Comparison of ENCODE assay signal across 11 mouse cellular contexts in genomic region chr11:117392251-117392650, GRCm38 (mm10).
DNase-seq lines count a peak whose midpoint lies in the region; ATAC-seq and TF ChIP-seq lines count a peak whose summit lies in the region.
"Had no signal": no experiment of that assay in that cellular context is flagged by ENCODE, and none has a peak within 500 bp of the region (broad histone marks: within the 10 kb centered on the region; RNA-seq: fewer than 3 reads in every experiment).

No protein-coding gene starts in this region.

- in situ Hi-C loops in Patski (cut with MboI; ENCODE audit: low pct_unique_long_range_greater_than_20kb): loop anchor here (5.0 kb wide), 1 partner anchor 430 kb away; no protein-coding TSS in a partner anchor

- H3K27me3 ChIP-seq in heart, embryonic 11.5 days (ENCODE audit: control insufficient read depth, insufficient read depth, low read length): peaks cover 25% of the 10 kb centered on the region
- H3K27me3 ChIP-seq in midbrain, postnatal 0 days (ENCODE audit: insufficient read depth, low read length): no peaks in the 10 kb centered on the region
- H3K27me3 ChIP-seq in midbrain, embryonic 15.5 days (replicated peaks): no peaks in the 10 kb centered on the region
- no peaks in the 10 kb centered on the region for H3K27me3 ChIP-seq in Patski
- H3K27me3 ChIP-seq in stomach, postnatal 0 days (ENCODE audit: control insufficient read depth, insufficient read depth, low read length): peaks cover 6% of the 10 kb centered on the region; the same call in 1 of the 2 replicates
- no peaks in the 10 kb centered on the region for H3K27me3 ChIP-seq in forebrain, embryonic 16.5 days (replicated peaks; ENCODE audit: control insufficient read depth, insufficient read depth, low read length)

- no peak overlapping the region for H3K4me3 ChIP-seq in heart, embryonic 11.5 days (ENCODE audit: low read depth, low read length)
- no peak overlapping the region for H3K4me3 ChIP-seq in midbrain, postnatal 0 days (ENCODE audit: low read depth, low read length)
- H3K4me3 ChIP-seq in midbrain, embryonic 15.5 days: no peak overlapping the region
- H3K4me3 ChIP-seq in stomach, postnatal 0 days (ENCODE audit: low read depth, low read length): no peak overlapping the region
- no peak overlapping the region for H3K4me3 ChIP-seq in forebrain, embryonic 16.5 days (replicated peaks; ENCODE audit: low read length)
- H3K4me3 ChIP-seq: neural tube, embryonic 15.5 days had no signal

- H3K4me1 ChIP-seq in heart, embryonic 11.5 days (ENCODE audit: control insufficient read depth, insufficient read depth, low read length): peaks cover 32% of the 10 kb centered on the region
- peaks cover 12% of the 10 kb centered on the region; the same call in 1 of the 2 replicates for H3K4me1 ChIP-seq in midbrain, postnatal 0 days (ENCODE audit: insufficient read depth, low read length)
- H3K4me1 ChIP-seq in midbrain, embryonic 15.5 days: peaks cover 21% of the 10 kb centered on the region
- H3K4me1 ChIP-seq in stomach, postnatal 0 days (replicated peaks; ENCODE audit: control insufficient read depth, insufficient read depth): no peaks in the 10 kb centered on the region; the same call in 1 of the 2 replicates
- H3K4me1 ChIP-seq in forebrain, embryonic 16.5 days (replicated peaks; ENCODE audit: control insufficient read depth, insufficient read depth, low read length): peaks cover 20% of the 10 kb centered on the region

- TF ChIP-seq CTCF in midbrain, postnatal 0 days (IDR thresholded peaks at IDR 0.05): peak; percentile 59
- TF ChIP-seq CTCF in Patski (IDR thresholded peaks at IDR 0.05): peak; percentile 60
- TF ChIP-seq CTCF in stomach, postnatal 0 days (IDR thresholded peaks at IDR 0.05; ENCODE audit: low read depth): peak; percentile 63

- no peak for ATAC-seq in heart, embryonic 11.5 days (replicated peaks; ENCODE audit: insufficient number of reproducible peaks, low FRiP score, low TSS enrichment)
- no peak for ATAC-seq in midbrain, postnatal 0 days (ENCODE audit: low FRiP score)
- no peak for ATAC-seq in midbrain, embryonic 15.5 days (replicated peaks)
- ATAC-seq in Patski: no peak
- no peak for ATAC-seq in stomach, postnatal 0 days (ENCODE audit: low FRiP score, low TSS enrichment)
- no peak for ATAC-seq in forebrain, embryonic 16.5 days
- ATAC-seq: activated CD4-positive, CD25-positive, alpha-beta regulatory T cell, adult 4 months had no signal

- no peak for TF ChIP-seq EP300 in stomach, postnatal 0 days (optimal IDR thresholded peaks at IDR 0.05)

- peak; percentile 29 for DNase-seq in heart, postnatal 4 days
- DNase-seq in midbrain, postnatal 0 days (ENCODE audit: low spot score): no peak
- DNase-seq in Patski (ENCODE audit: low read depth, low spot score): no peak
- DNase-seq in stomach, postnatal 0 days (ENCODE audit: low spot score): no peak
- no peak for DNase-seq in ovary, postnatal 10 days (ENCODE audit: low spot score)
- DNase-seq: layer of hippocampus, adult 9-11 months had no signal

- POLR2A ChIA-PET in Patski (lab: Charles Lee): interaction anchor here (0.6 kb wide), 3 partner anchors 152 to 315 kb away, joined by 3 to 5 read pairs (median 3); no protein-coding TSS in a partner anchor

- H3K9ac ChIP-seq in heart, embryonic 11.5 days (ENCODE audit: low read depth, low read length): no peak overlapping the region
- H3K9ac ChIP-seq in midbrain, postnatal 0 days (replicated peaks; ENCODE audit: low read length, poor library complexity, severe bottlenecking): no peak overlapping the region
- no peak overlapping the region for H3K9ac ChIP-seq in midbrain, embryonic 15.5 days
- no peak overlapping the region for H3K9ac ChIP-seq in stomach, postnatal 0 days (ENCODE audit: low read length)
- H3K9ac ChIP-seq in forebrain, embryonic 16.5 days (replicated peaks; ENCODE audit: low read depth, low read length): no peak overlapping the region
- H3K9ac ChIP-seq: neural tube, embryonic 15.5 days had no signal

- no peak overlapping the region for H3K27ac ChIP-seq in heart, embryonic 11.5 days (ENCODE audit: low read depth, low read length)
- no peak overlapping the region for H3K27ac ChIP-seq in midbrain, postnatal 0 days (ENCODE audit: low read depth, low read length)
- no peak overlapping the region for H3K27ac ChIP-seq in midbrain, embryonic 15.5 days
- H3K27ac ChIP-seq in stomach, postnatal 0 days (replicated peaks): no peak overlapping the region
- no peak overlapping the region for H3K27ac ChIP-seq in forebrain, embryonic 16.5 days (ENCODE audit: low read length)
- H3K27ac ChIP-seq: neural tube, embryonic 15.5 days had no signal

- no peak overlapping the region for H3K4me2 ChIP-seq in heart, embryonic 11.5 days
- H3K4me2 ChIP-seq in midbrain, postnatal 0 days (ENCODE audit: low read depth, low read length, poor library complexity, severe bottlenecking): no peak overlapping the region
- H3K4me2 ChIP-seq in midbrain, embryonic 15.5 days: no peak overlapping the region
- no peak overlapping the region for H3K4me2 ChIP-seq in stomach, postnatal 0 days (replicated peaks; ENCODE audit: low read depth)
- no peak overlapping the region for H3K4me2 ChIP-seq in forebrain, embryonic 16.5 days (ENCODE audit: low read length)
- H3K4me2 ChIP-seq: neural tube, embryonic 15.5 days had no signal

- no peaks in the 10 kb centered on the region for H3K36me3 ChIP-seq in heart, embryonic 11.5 days (ENCODE audit: control insufficient read depth, insufficient read depth, low read length)
- H3K36me3 ChIP-seq in midbrain, postnatal 0 days (ENCODE audit: insufficient read depth, low read length): no peaks in the 10 kb centered on the region
- no peaks in the 10 kb centered on the region for H3K36me3 ChIP-seq in midbrain, embryonic 15.5 days (replicated peaks)
- H3K36me3 ChIP-seq in stomach, postnatal 0 days (ENCODE audit: control insufficient read depth, insufficient read depth, low read length): no peaks in the 10 kb centered on the region
- no peaks in the 10 kb centered on the region for H3K36me3 ChIP-seq in forebrain, embryonic 16.5 days (ENCODE audit: control insufficient read depth, insufficient read depth)
- H3K36me3 ChIP-seq: neural tube, embryonic 15.5 days had no signal

- CTCF ChIA-PET in Patski (lab: Charles Lee): no interaction called here

- H3K9me3 ChIP-seq in heart, embryonic 11.5 days (replicated peaks; ENCODE audit: control insufficient read depth, low read length): no peaks in the 10 kb centered on the region
- no peaks in the 10 kb centered on the region for H3K9me3 ChIP-seq in midbrain, postnatal 0 days (ENCODE audit: low read length)
- no peaks in the 10 kb centered on the region for H3K9me3 ChIP-seq in midbrain, embryonic 15.5 days
- H3K9me3 ChIP-seq in stomach, postnatal 0 days (ENCODE audit: control insufficient read depth, low read length): no peaks in the 10 kb centered on the region
- H3K9me3 ChIP-seq in forebrain, embryonic 16.5 days (ENCODE audit: control insufficient read depth, low read length): no peaks in the 10 kb centered on the region
- H3K9me3 ChIP-seq: neural tube, embryonic 15.5 days had no signal

- 86% methylated on average over 2 of the region's 2 CpGs for WGBS in heart, embryonic 11.5 days (ENCODE audit: insufficient replicate concordance)
- 80% methylated on average over 2 of the region's 2 CpGs for WGBS in midbrain, postnatal 0 days
- WGBS in midbrain, embryonic 15.5 days: 86% methylated on average over 2 of the region's 2 CpGs
- WGBS in stomach, postnatal 0 days: 80% methylated on average over 2 of the region's 2 CpGs
- WGBS in forebrain, embryonic 16.5 days: 84% methylated on average over 2 of the region's 2 CpGs
